Mouse (Mus musculus): ENCODE measurements around the gene Podn.

DNA sequence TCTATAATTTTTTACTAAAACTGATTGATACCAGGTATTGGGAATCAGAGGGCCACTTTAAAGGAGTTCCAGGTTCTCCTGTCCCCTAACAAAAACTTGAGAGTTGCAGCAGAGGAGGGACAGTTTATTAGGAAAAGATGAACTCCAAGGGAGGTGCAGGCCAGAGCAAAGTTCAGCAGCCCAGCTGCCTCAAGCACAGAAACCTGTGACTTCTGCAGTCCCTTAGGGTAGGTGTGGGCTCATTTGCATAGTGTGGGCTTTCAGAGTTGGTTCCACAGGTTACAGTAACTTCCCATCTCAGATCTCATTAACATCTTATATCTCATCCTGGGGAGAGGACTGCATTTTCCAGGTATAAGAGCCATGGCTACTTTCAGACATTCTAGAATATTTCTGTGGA lies 47.5 kb upstream of the Podn start:
- TF ChIP-seq CTCF (IDR thresholded peaks at IDR 0.05; ENCODE audit: borderline replicate concordance, insufficient read depth, low read depth, low read length), result no peak
- TF ChIP-seq POLR2A (IDR thresholded peaks at IDR 0.05; ENCODE audit: borderline replicate concordance, insufficient read depth, low read length), result no peak

All from cerebellum, adult 2 months (tissue).